Mouse (Mus musculus) bone marrow, adult 2 months (tissue): ENCODE data around the gene Pakap. TPM values are rescaled to one million over a fixed set of nuclear protein-coding genes. Genes with fewer than 3 reads are reported as not detected.

ENCODE experiments used
- H3K27ac ChIP-seq: fragments of 200-500 bp; 2 replicates; pipeline ENCODE4 v1.5.1; 2012; ENCODE audit warnings: low read depth, mild to moderate bottlenecking, control low read depth, inconsistent platforms, low read length; ENCODE audit not compliant: control insufficient read depth, poor library complexity, insufficient read depth
- H3K4me1 ChIP-seq: fragments of 200-500 bp; 2 replicates; pipeline ENCODE4 v1.6.1; 2011; ENCODE audit warnings: low read length; ENCODE audit not compliant: control insufficient read depth, insufficient read depth
- H3K4me3 ChIP-seq: fragments of 200-500 bp; replicated peaks from 2 replicates; pipeline ENCODE3; 2011; ENCODE audit warnings: mild to moderate bottlenecking, low read depth, low read length, control low read depth; ENCODE audit not compliant: control insufficient read depth
- CTCF ChIP-seq: fragments of 200-500 bp; IDR thresholded peaks from 2 replicates; pipeline ENCODE4 v1.5.1; 2011; ENCODE audit warnings: low read length, control low read depth; ENCODE audit not compliant: control insufficient read depth, insufficient read depth
- POLR2A ChIP-seq: fragments of 200-500 bp; IDR thresholded peaks from 2 replicates; pipeline ENCODE4 v1.6.1; 2011; ENCODE audit warnings: low read depth, mild to moderate bottlenecking, control low read depth, low read length, borderline replicate concordance; ENCODE audit not compliant: control insufficient read depth
- WGBS: fragments of 180-500 bp; shearing (Covaris S2); methylation state at CpG from one replicate; pipeline ENCODE4 v1.1.7; 2018; 5-methylcytosine and 5-hydroxymethylcytosine counted together
- polyA plus RNA-seq: library from polyadenylated mRNA; stranded (reverse); fragments of >200 nt; gene quantifications from 2 replicates; pipeline ENCODE4 v1.2.4, GENCODE M21; 2011; ENCODE audit warnings: low replicate concordance; ENCODE audit not compliant: missing spikeins, insufficient read depth, insufficient read length

Pakap gene
- 1.2 and 1.9 TPM in 2 replicates for polyA plus RNA-seq

GRCm38 (mm10) chr4:57567666-57568206 lies at the start of gene Pakap:
Gene Pakap, plus strand, starts transcription at chr4:57568179.
- Histone ChIP-seq H3K4me3 (no peak within 1 kb of the TSS), H3K4me1 (no peaks in the 10 kb centered on the region), H3K27ac (no peak within 1 kb of the TSS)
- WGBS = 3% methylated on average over 39 of the region's 51 CpGs
- TF ChIP-seq CTCF = no peak
- TF ChIP-seq POLR2A = no peak

GRCm38 (mm10) chr4:57523456-57523855 lies 44.5 kb upstream of the Pakap start:
- TF ChIP-seq POLR2A (no peak), CTCF (no peak)
- 91% methylated on average over 15 of the region's 15 CpGs for WGBS
- Histone ChIP-seq H3K4me1 (no peaks in the 10 kb centered on the region), H3K4me3 (no peak overlapping the region), H3K27ac (no peak overlapping the region)

- Histone ChIP-seq H3K4me3 (no peak overlapping the region), H3K27ac (no peak overlapping the region), H3K4me1 (no peaks in the 10 kb centered on the region)
- TF ChIP-seq POLR2A (no peak), CTCF (no peak)
- WGBS = 75% methylated on average over 3 of the region's 3 CpGs
Observed at GRCm38 (mm10) chr4:57524461-57524860, 43.5 kb upstream of the Pakap start.

GRCm38 (mm10) chr4:57525221-57526011 lies 42.6 kb upstream of the Pakap start:
- 63% methylated on average over 9 of the region's 9 CpGs for WGBS
- Histone ChIP-seq H3K4me3 (no peak overlapping the region), H3K27ac (no peak overlapping the region), H3K4me1 (no peaks in the 10 kb centered on the region)
- TF ChIP-seq CTCF (no peak), POLR2A (no peak)

- H3K4me1 ChIP-seq = no peaks in the 10 kb centered on the region
- no peak overlapping the region for H3K27ac ChIP-seq
- H3K4me3 ChIP-seq = no peak overlapping the region
- TF ChIP-seq CTCF = no peak
- no peak for TF ChIP-seq POLR2A
Observed at GRCm38 (mm10) chr4:57528296-57528695, 39.7 kb upstream of the Pakap start.

GRCm38 (mm10) chr4:57533686-57534085 lies 34.3 kb upstream of the Pakap start:
- no peak overlapping the region for H3K27ac ChIP-seq
- WGBS = 70% methylated on average over 6 of the region's 6 CpGs
- no peaks in the 10 kb centered on the region for H3K4me1 ChIP-seq
- no peak for TF ChIP-seq CTCF
- no peak for TF ChIP-seq POLR2A
- H3K4me3 ChIP-seq = no peak overlapping the region

- no peak overlapping the region for H3K27ac ChIP-seq
- H3K4me3 ChIP-seq = no peak overlapping the region
- H3K4me1 ChIP-seq = no peaks in the 10 kb centered on the region
- 54% methylated on average over 6 of the region's 6 CpGs for WGBS
- no peak for TF ChIP-seq POLR2A
Observed at GRCm38 (mm10) chr4:57534232-57534631, 33.7 kb upstream of the Pakap start.

GRCm38 (mm10) chr4:57535087-57535486 lies 32.9 kb upstream of the Pakap start:
- 83% methylated on average over 4 of the region's 4 CpGs for WGBS

GRCm38 (mm10) chr4:57538029-57538688 lies 29.8 kb upstream of the Pakap start:
- Histone ChIP-seq H3K27ac (no peak overlapping the region), H3K4me1 (no peaks in the 10 kb centered on the region), H3K4me3 (no peak overlapping the region)
- TF ChIP-seq POLR2A (no peak), CTCF (no peak)
- 55% methylated on average over 4 of the region's 4 CpGs for WGBS

More at GRCm38 (mm10) chr4:57535087-57535486, 32.9 kb upstream of the Pakap start:
- Histone ChIP-seq H3K27ac (no peak overlapping the region), H3K4me1 (no peaks in the 10 kb centered on the region), H3K4me3 (no peak overlapping the region)
- TF ChIP-seq POLR2A (no peak), CTCF (no peak)
